Comparison of ENCODE assay signal across 8 mouse cellular contexts in the genomic region with DNA sequence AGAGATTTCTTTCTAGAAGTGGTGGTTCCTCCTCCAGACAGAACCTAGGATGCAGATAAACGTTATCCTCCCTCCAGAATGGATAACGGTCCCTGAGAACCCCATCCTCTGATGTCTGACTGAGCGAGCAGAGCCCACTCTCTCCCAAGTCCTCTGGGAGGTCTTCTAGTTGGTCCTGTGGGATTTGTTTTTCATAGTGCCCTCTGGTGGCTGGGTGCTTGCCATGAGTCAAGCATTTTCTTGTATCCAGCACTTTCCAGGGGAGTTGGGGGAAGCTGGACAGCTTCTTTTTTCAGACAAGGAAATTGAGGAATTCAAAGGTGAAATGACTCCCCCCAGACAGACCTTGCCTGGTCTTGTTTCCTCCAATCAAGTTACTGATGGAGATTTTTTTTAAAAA.
DNase-seq lines count a peak whose midpoint lies in the region; ATAC-seq lines count a peak whose summit lies in the region.
"Had no signal": no experiment of that assay in that cellular context is flagged by ENCODE, and none has a peak within 500 bp of the region (broad histone marks: within the 10 kb centered on the region; RNA-seq: fewer than 3 reads in every experiment).

No protein-coding gene starts in this region.

- WGBS in hindbrain, embryonic 14.5 days = 56% methylated on average over 3 of the region's 3 CpGs
- 61% methylated on average over 3 of the region's 3 CpGs for WGBS in hindbrain, embryonic 13.5 days
- WGBS in limb, embryonic 11.5 days = 46% methylated on average over 3 of the region's 3 CpGs

- no peak overlapping the region for H3K9ac ChIP-seq in hindbrain, embryonic 14.5 days
- H3K9ac ChIP-seq in hindbrain, embryonic 13.5 days = no peak overlapping the region
- no peak overlapping the region for H3K9ac ChIP-seq in limb, embryonic 11.5 days (ENCODE audit: low read length)
- H3K9ac ChIP-seq: embryonic facial prominence, embryonic 13.5 days had no signal

- no peak overlapping the region for H3K4me2 ChIP-seq in hindbrain, embryonic 14.5 days (replicated peaks)
- no peak overlapping the region for H3K4me2 ChIP-seq in hindbrain, embryonic 13.5 days
- no peak overlapping the region for H3K4me2 ChIP-seq in limb, embryonic 11.5 days (ENCODE audit: low read depth, severe bottlenecking)
- H3K4me2 ChIP-seq: embryonic facial prominence, embryonic 13.5 days had no signal

- H3K4me1 ChIP-seq in hindbrain, embryonic 14.5 days (replicated peaks; ENCODE audit: control insufficient read depth, insufficient read depth, low read length) = no peaks in the 10 kb centered on the region
- H3K4me1 ChIP-seq in hindbrain, embryonic 13.5 days (replicated peaks) = no peaks in the 10 kb centered on the region
- H3K4me1 ChIP-seq in limb, embryonic 11.5 days (ENCODE audit: control insufficient read depth, insufficient read depth, low read length) = no peaks in the 10 kb centered on the region

- intact Hi-C loops in heart, postnatal 36 days (cut with DNase I) = loop anchor here (1.0 kb wide), 1 partner anchor 245 kb away; no protein-coding TSS in a partner anchor

- H3K9me3 ChIP-seq in hindbrain, embryonic 14.5 days (ENCODE audit: control insufficient read depth, low read length) = no peaks in the 10 kb centered on the region
- H3K9me3 ChIP-seq in hindbrain, embryonic 13.5 days = no peaks in the 10 kb centered on the region
- H3K9me3 ChIP-seq in limb, embryonic 11.5 days (ENCODE audit: control insufficient read depth, low read length) = no peaks in the 10 kb centered on the region
- H3K9me3 ChIP-seq: embryonic facial prominence, embryonic 13.5 days had no signal

- peak; percentile 59 for DNase-seq in hindbrain, embryonic 14.5 days (ENCODE audit: low spot score)
- peak; percentile 47 for DNase-seq in ES-CJ7 (ENCODE audit: low read depth, low spot score)
- DNase-seq in adrenal gland, postnatal 14 days = peak; percentile 61
- DNase-seq in heart, postnatal 36 days = peak; percentile 36 to 52
- peak; percentile 55 for DNase-seq in limb, embryonic 11.5 days (ENCODE audit: low spot score)
- peak; percentile 34 to 63 for DNase-seq in spleen, postnatal 36 days (ENCODE audit: low spot score in 2 of 2)

- no peak overlapping the region for H3K4me3 ChIP-seq in hindbrain, embryonic 14.5 days (replicated peaks; ENCODE audit: low read length)
- no peak overlapping the region for H3K4me3 ChIP-seq in hindbrain, embryonic 13.5 days
- no peak overlapping the region for H3K4me3 ChIP-seq in limb, embryonic 11.5 days (ENCODE audit: low read depth, low read length)
- H3K4me3 ChIP-seq: embryonic facial prominence, embryonic 13.5 days had no signal

- H3K27me3 ChIP-seq in hindbrain, embryonic 14.5 days (ENCODE audit: control insufficient read depth, insufficient read depth, low read length) = no peaks in the 10 kb centered on the region
- no peaks in the 10 kb centered on the region for H3K27me3 ChIP-seq in hindbrain, embryonic 13.5 days
- H3K27me3 ChIP-seq in limb, embryonic 11.5 days (ENCODE audit: control insufficient read depth, insufficient read depth, low read length) = no peaks in the 10 kb centered on the region

- no peak overlapping the region for H3K27ac ChIP-seq in hindbrain, embryonic 14.5 days
- no peak overlapping the region; the same call in 1 of the 2 replicates for H3K27ac ChIP-seq in hindbrain, embryonic 13.5 days
- no peak overlapping the region for H3K27ac ChIP-seq in limb, embryonic 11.5 days (replicated peaks; ENCODE audit: low read depth, low read length)
- H3K27ac ChIP-seq: embryonic facial prominence, embryonic 13.5 days had no signal

- no peak for ATAC-seq in hindbrain, embryonic 14.5 days (ENCODE audit: low FRiP score)
- no peak for ATAC-seq in hindbrain, embryonic 13.5 days (ENCODE audit: low FRiP score)
- no peak for ATAC-seq in limb, embryonic 11.5 days (ENCODE audit: insufficient number of reproducible peaks, low FRiP score, low TSS enrichment, low read depth)

- no peaks in the 10 kb centered on the region for H3K36me3 ChIP-seq in hindbrain, embryonic 14.5 days (replicated peaks; ENCODE audit: control insufficient read depth, insufficient read depth)
- H3K36me3 ChIP-seq in hindbrain, embryonic 13.5 days = no peaks in the 10 kb centered on the region
- no peaks in the 10 kb centered on the region for H3K36me3 ChIP-seq in limb, embryonic 11.5 days (ENCODE audit: control insufficient read depth, insufficient read depth, low read length)
- H3K36me3 ChIP-seq: embryonic facial prominence, embryonic 13.5 days had no signal
